Comparison of ENCODE assay signal across 22 mouse cellular contexts in genomic region chr9:32650738-32651137, GRCm38 (mm10).
"Had no signal": no experiment of that assay in that cellular context is flagged by ENCODE, and none has a peak within 500 bp of the region (broad histone marks: within the 10 kb centered on the region; RNA-seq: fewer than 3 reads in every experiment).

No protein-coding gene starts in this region.

- DNase-seq: kidney, adult 2 months; kidney, postnatal 25 days; layer of hippocampus, adult 9-11 months; liver; lung, adult 18-20 months; lung, postnatal 14 days; thymus, adult 2 months; thymus, postnatal 14 days; thymus, postnatal 4 days had no signal

- ATAC-seq: liver, embryonic 12.5 days; midbrain, embryonic 13.5 days; midbrain, embryonic 16.5 days had no signal

- H3K27ac ChIP-seq: kidney, postnatal 0 days; layer of hippocampus, adult 2 months; limb, embryonic 10.5 days; limb, embryonic 13.5 days; liver, embryonic 12.5 days; liver, embryonic 15.5 days; lung, embryonic 15.5 days; macrophage; midbrain, embryonic 13.5 days; neural tube, embryonic 13.5 days; stomach, postnatal 0 days had no signal

- H3K4me1 ChIP-seq: liver, embryonic 12.5 days; liver, embryonic 15.5 days had no signal

- H3K27me3 ChIP-seq: limb, embryonic 13.5 days; lung, embryonic 15.5 days had no signal

- H3K4me3 ChIP-seq: layer of hippocampus, adult 2 months; limb, embryonic 10.5 days; limb, embryonic 13.5 days; liver, embryonic 12.5 days; liver, embryonic 15.5 days; lung, embryonic 15.5 days; midbrain, embryonic 13.5 days; myocyte; neural tube, embryonic 13.5 days had no signal

- H3K36me3 ChIP-seq: limb, embryonic 10.5 days; limb, embryonic 13.5 days; liver, embryonic 12.5 days; liver, embryonic 15.5 days; lung, embryonic 15.5 days; midbrain, embryonic 13.5 days; neural tube, embryonic 13.5 days had no signal

- H3K4me2 ChIP-seq: limb, embryonic 13.5 days; liver, embryonic 12.5 days; liver, embryonic 15.5 days; lung, embryonic 15.5 days; midbrain, embryonic 13.5 days; neural tube, embryonic 13.5 days had no signal

- H3K9me3 ChIP-seq: limb, embryonic 10.5 days; limb, embryonic 13.5 days; liver, embryonic 12.5 days; liver, embryonic 15.5 days; lung, embryonic 15.5 days; midbrain, embryonic 13.5 days; neural tube, embryonic 13.5 days had no signal

- H3K9ac ChIP-seq: limb, embryonic 13.5 days; liver, embryonic 12.5 days; liver, embryonic 15.5 days; lung, embryonic 15.5 days; midbrain, embryonic 13.5 days; neural tube, embryonic 13.5 days had no signal
